Mouse (Mus musculus) E14TG2a.4 (cell line): ENCODE measurements around the gene Sigirr.

Experiments
- H3K27me3 ChIP-seq: 2 replicates; pipeline ENCODE4 v1.6.1; 2014; ENCODE audit warnings: low read length, control low read depth; ENCODE audit not compliant: insufficient read depth
- H3K36me3 ChIP-seq: 2 replicates; pipeline ENCODE4 v1.6.1; 2014; ENCODE audit warnings: low read length, control low read depth; ENCODE audit not compliant: insufficient read depth
- H3K4me1 ChIP-seq: replicated peaks from 2 replicates; pipeline ENCODE4 v1.6.1; 2014; ENCODE audit warnings: low read depth, low read length, control low read depth
- H3K4me3 ChIP-seq: replicated peaks from 2 replicates; pipeline ENCODE4 v1.5.1; 2014; ENCODE audit warnings: mild to moderate bottlenecking, low read length
- H3K9me3 ChIP-seq: 2 replicates; pipeline ENCODE4 v1.6.1; 2014; ENCODE audit warnings: low read length, control low read depth
- CTCF ChIP-seq: conservative IDR thresholded peaks from 2 replicates; pipeline ENCODE4 v1.5.1; 2014; ENCODE audit warnings: low read length
- NANOG ChIP-seq: IDR thresholded peaks from 2 replicates; pipeline ENCODE4 v1.6.1; 2014; ENCODE audit warnings: borderline replicate concordance, low read length, mixed read lengths
- POU5F1 ChIP-seq: IDR thresholded peaks from 2 replicates; pipeline ENCODE4 v1.6.1; 2014; ENCODE audit warnings: low read length, borderline replicate concordance

Gene Sigirr

GRCm38 (mm10) chr7:141060426-141061242 is 39.7 kb downstream of the Sigirr start, which contains the start of gene B4galnt4:
TSS of gene B4galnt4 (plus strand) at chr7:141061104.
- H3K9me3 ChIP-seq, result peaks cover 3% of the 10 kb centered on the region; the same call in 1 of the 2 replicates
- H3K4me3 ChIP-seq, result peak within 1 kb of the TSS; percentile 86
- TF ChIP-seq NANOG (no peak), CTCF (no peak), POU5F1 (no peak)
- H3K36me3 ChIP-seq, result peaks cover 67% of the 10 kb centered on the region
- 0 out of 2 replicates have a peak, but pooled peaks cover 2% of the 10 kb centered on the region for H3K27me3 ChIP-seq
- H3K4me1 ChIP-seq, result peaks cover 92% of the 10 kb centered on the region

- Histone ChIP-seq H3K9me3 (peaks cover 4% of the 10 kb centered on the region; the same call in 1 of the 2 replicates), H3K36me3 (peaks cover 66% of the 10 kb centered on the region), H3K4me3 (peak overlapping the region; percentile 86), H3K27me3 (0 out of 2 replicates have a peak, but pooled peaks cover 2% of the 10 kb centered on the region), H3K4me1 (peaks cover 91% of the 10 kb centered on the region)
- no peak for TF ChIP-seq POU5F1
- no peak for TF ChIP-seq NANOG
- TF ChIP-seq CTCF, result no peak
Observed at GRCm38 (mm10) chr7:141059929-141060328, 40.4 kb downstream of the Sigirr start.

GRCm38 (mm10) chr7:141058601-141059341 is 41.6 kb downstream of the Sigirr start:
- peaks cover 4% of the 10 kb centered on the region; the same call in 1 of the 2 replicates for H3K9me3 ChIP-seq
- no peak for TF ChIP-seq NANOG
- TF ChIP-seq CTCF, result no peak
- H3K27me3 ChIP-seq, result 0 out of 2 replicates have a peak, but pooled peaks cover 2% of the 10 kb centered on the region
- H3K4me3 ChIP-seq, result no peak overlapping the region
- peaks cover 87% of the 10 kb centered on the region for H3K4me1 ChIP-seq
- peaks cover 63% of the 10 kb centered on the region for H3K36me3 ChIP-seq

GRCm38 (mm10) chr7:141057541-141057940 is 42.8 kb downstream of the Sigirr start:
- peaks cover 86% of the 10 kb centered on the region for H3K4me1 ChIP-seq
- 0 out of 2 replicates have a peak, but pooled peaks cover 2% of the 10 kb centered on the region for H3K27me3 ChIP-seq
- H3K36me3 ChIP-seq, result peaks cover 56% of the 10 kb centered on the region
- H3K4me3 ChIP-seq, result peak overlapping the region; percentile 49
- TF ChIP-seq POU5F1, result no peak
- TF ChIP-seq NANOG, result no peak
- no peak for TF ChIP-seq CTCF
- peaks cover 4% of the 10 kb centered on the region; the same call in 1 of the 2 replicates for H3K9me3 ChIP-seq

GRCm38 (mm10) chr7:141056976-141057375 is 43.4 kb downstream of the Sigirr start:
- no peaks in the 10 kb centered on the region for H3K27me3 ChIP-seq
- no peak for TF ChIP-seq NANOG
- no peak for TF ChIP-seq POU5F1
- no peak for TF ChIP-seq CTCF
- peak overlapping the region; percentile 49 for H3K4me3 ChIP-seq

GRCm38 (mm10) chr7:141055785-141056184 is 44.6 kb downstream of the Sigirr start:
- H3K4me3 ChIP-seq, result no peak overlapping the region
- peaks cover 87% of the 10 kb centered on the region for H3K4me1 ChIP-seq
- peaks cover 4% of the 10 kb centered on the region; the same call in 1 of the 2 replicates for H3K9me3 ChIP-seq
- peaks cover 48% of the 10 kb centered on the region for H3K36me3 ChIP-seq
- no peaks in the 10 kb centered on the region for H3K27me3 ChIP-seq
- TF ChIP-seq POU5F1 (no peak), NANOG (no peak), CTCF (peak; percentile 38)

More at GRCm38 (mm10) chr7:141056976-141057375, 43.4 kb downstream of the Sigirr start:
- Histone ChIP-seq H3K4me1 (peaks cover 85% of the 10 kb centered on the region), H3K36me3 (peaks cover 50% of the 10 kb centered on the region), H3K9me3 (peaks cover 4% of the 10 kb centered on the region; the same call in 1 of the 2 replicates)

GRCm38 (mm10) chr7:141052421-141052820 is 48.0 kb downstream of the Sigirr start:
- Histone ChIP-seq H3K27me3 (no peaks in the 10 kb centered on the region), H3K36me3 (peaks cover 35% of the 10 kb centered on the region), H3K4me1 (peaks cover 81% of the 10 kb centered on the region), H3K4me3 (peak overlapping the region; percentile 80; the same call in 1 of the 2 replicates), H3K9me3 (peaks cover 4% of the 10 kb centered on the region; the same call in 1 of the 2 replicates)
- TF ChIP-seq NANOG (no peak), POU5F1 (no peak), CTCF (no peak)

GRCm38 (mm10) chr7:141052016-141052415 is 48.4 kb downstream of the Sigirr start:
- H3K4me3 ChIP-seq, result peak overlapping the region; percentile 80
- peaks cover 31% of the 10 kb centered on the region for H3K36me3 ChIP-seq
- H3K9me3 ChIP-seq, result peaks cover 4% of the 10 kb centered on the region; the same call in 1 of the 2 replicates
- TF ChIP-seq NANOG (no peak), POU5F1 (no peak), CTCF (no peak)
- peaks cover 81% of the 10 kb centered on the region for H3K4me1 ChIP-seq
- no peaks in the 10 kb centered on the region for H3K27me3 ChIP-seq
